Mouse (Mus musculus): ENCODE measurements around the gene Gm9945. TPM values are rescaled to one million over a fixed set of nuclear protein-coding genes. Genes with fewer than 3 reads are reported as not detected.

The Gm9945 gene
- polyA plus RNA-seq, 1 experiment from 2014 or later: not detected

- H3K4me3 ChIP-seq: no peak overlapping the region
- H3K36me3 ChIP-seq: no peaks in the 10 kb centered on the region
- no peak for ATAC-seq (ENCODE audit: low read depth)
- H3K27me3 ChIP-seq: 0 out of 2 replicates have a peak, but pooled peaks cover 5% of the 10 kb centered on the region
- H3K4me1 ChIP-seq (replicated peaks): no peaks in the 10 kb centered on the region
- no peak overlapping the region for H3K9ac ChIP-seq
- H3K4me2 ChIP-seq: no peak overlapping the region
- no peaks in the 10 kb centered on the region for H3K9me3 ChIP-seq
- 87% methylated on average over 1 of the region's 1 CpGs for WGBS
- no peak overlapping the region for H3K27ac ChIP-seq (replicated peaks)
Observed at GRCm38 (mm10) chr11:53448529-53448928, 31.4 kb upstream of the Gm9945 start.

- H3K27me3 ChIP-seq: peaks cover 12% of the 10 kb centered on the region
- no peak overlapping the region for H3K4me2 ChIP-seq
- no peak overlapping the region for H3K9ac ChIP-seq
- H3K4me3 ChIP-seq: no peak overlapping the region
- H3K27ac ChIP-seq (replicated peaks): no peak overlapping the region
- WGBS: 66% methylated on average over 15 of the region's 15 CpGs
- no peaks in the 10 kb centered on the region for H3K36me3 ChIP-seq
- no peaks in the 10 kb centered on the region for H3K4me1 ChIP-seq (replicated peaks)
- ATAC-seq (ENCODE audit: low read depth): no peak
- H3K9me3 ChIP-seq: no peaks in the 10 kb centered on the region
Observed at GRCm38 (mm10) chr11:53450070-53450705, 29.8 kb upstream of the Gm9945 start.

GRCm38 (mm10) chr11:53451361-53451760 lies 28.6 kb upstream of the Gm9945 start:
- WGBS: 75% methylated on average over 2 of the region's 2 CpGs
- Histone ChIP-seq H3K9me3 (no peaks in the 10 kb centered on the region), H3K4me3 (no peak overlapping the region), H3K4me2 (no peak overlapping the region), H3K36me3 (no peaks in the 10 kb centered on the region), H3K9ac (no peak overlapping the region), H3K27me3 (peaks cover 24% of the 10 kb centered on the region), H3K4me1 (replicated peaks) (no peaks in the 10 kb centered on the region), H3K27ac (replicated peaks) (no peak overlapping the region)
- no peak for ATAC-seq (ENCODE audit: low read depth)

GRCm38 (mm10) chr11:53452396-53452795 lies 27.6 kb upstream of the Gm9945 start:
- Histone ChIP-seq H3K4me3 (no peak overlapping the region), H3K27ac (replicated peaks) (no peak overlapping the region), H3K4me1 (replicated peaks) (peaks cover 9% of the 10 kb centered on the region), H3K9me3 (no peaks in the 10 kb centered on the region), H3K4me2 (no peak overlapping the region), H3K27me3 (peaks cover 34% of the 10 kb centered on the region), H3K9ac (no peak overlapping the region), H3K36me3 (no peaks in the 10 kb centered on the region)
- ATAC-seq (ENCODE audit: low read depth): no peak
- WGBS: 95% methylated on average over 9 of the region's 9 CpGs

GRCm38 (mm10) chr11:53453031-53453430 lies 26.9 kb upstream of the Gm9945 start:
- Histone ChIP-seq H3K27ac (replicated peaks) (no peak overlapping the region), H3K9me3 (no peaks in the 10 kb centered on the region), H3K4me3 (no peak overlapping the region)

GRCm38 (mm10) chr11:53456474-53457371 lies 23.2 kb upstream of the Gm9945 start, which contains the start of the genes Gm10447 and Shroom1:
Gene Gm10447, minus strand, starts transcription at chr11:53457110.
Gene Shroom1, plus strand, starts transcription at chr11:53457205.
- peaks cover 78% of the 10 kb centered on the region for H3K27me3 ChIP-seq
- peak within 1 kb of the TSS; percentile 37 for H3K4me3 ChIP-seq
- 4% methylated on average over 42 of the region's 42 CpGs for WGBS
- ATAC-seq (ENCODE audit: low read depth): peak; percentile 61
- peak within 1 kb of the TSS; percentile 68 for H3K9ac ChIP-seq
- H3K27ac ChIP-seq (replicated peaks): no peak within 1 kb of the TSS
- H3K9me3 ChIP-seq: no peaks in the 10 kb centered on the region
- H3K4me2 ChIP-seq: peak within 1 kb of the TSS; percentile 65
- H3K4me1 ChIP-seq (replicated peaks): peaks cover 10% of the 10 kb centered on the region
- no peaks in the 10 kb centered on the region for H3K36me3 ChIP-seq

More at GRCm38 (mm10) chr11:53453031-53453430, 26.9 kb upstream of the Gm9945 start:
- Histone ChIP-seq H3K4me2 (no peak overlapping the region), H3K36me3 (no peaks in the 10 kb centered on the region), H3K9ac (no peak overlapping the region), H3K4me1 (replicated peaks) (peaks cover 10% of the 10 kb centered on the region), H3K27me3 (peaks cover 41% of the 10 kb centered on the region)
- ATAC-seq (ENCODE audit: low read depth): no peak
- 87% methylated on average over 5 of the region's 5 CpGs for WGBS

GRCm38 (mm10) chr11:53457372-53457954 lies 22.5 kb upstream of the Gm9945 start:
- Histone ChIP-seq H3K4me1 (replicated peaks) (peaks cover 10% of the 10 kb centered on the region), H3K4me2 (peak overlapping the region; percentile 65), H3K27ac (replicated peaks) (no peak overlapping the region), H3K4me3 (peak overlapping the region; percentile 37), H3K36me3 (no peaks in the 10 kb centered on the region), H3K9ac (peak overlapping the region; percentile 68), H3K9me3 (no peaks in the 10 kb centered on the region), H3K27me3 (peaks cover 83% of the 10 kb centered on the region)
- 0 out of 2 replicates have a peak, but pooled peaks have one; percentile 13 for ATAC-seq (ENCODE audit: low read depth)
- 5% methylated on average over 29 of the region's 29 CpGs for WGBS

GRCm38 (mm10) chr11:53458996-53459395 lies 21.0 kb upstream of the Gm9945 start:
- H3K9me3 ChIP-seq: no peaks in the 10 kb centered on the region
- H3K9ac ChIP-seq: no peak overlapping the region
- H3K4me1 ChIP-seq (replicated peaks): peaks cover 20% of the 10 kb centered on the region
- no peak overlapping the region for H3K4me3 ChIP-seq
- WGBS: 66% methylated on average over 3 of the region's 3 CpGs
- no peaks in the 10 kb centered on the region for H3K36me3 ChIP-seq
- ATAC-seq (ENCODE audit: low read depth): no peak
- H3K27ac ChIP-seq (replicated peaks): no peak overlapping the region
- peaks cover 96% of the 10 kb centered on the region for H3K27me3 ChIP-seq
- H3K4me2 ChIP-seq: no peak overlapping the region

- H3K4me2 ChIP-seq: no peak overlapping the region
- no peak for ATAC-seq (ENCODE audit: low read depth)
- peaks cover 22% of the 10 kb centered on the region for H3K4me1 ChIP-seq (replicated peaks)
- no peak overlapping the region for H3K4me3 ChIP-seq
- 0 out of 2 replicates have a peak, but pooled peaks cover 4% of the 10 kb centered on the region for H3K9me3 ChIP-seq
- H3K9ac ChIP-seq: no peak overlapping the region
- H3K27me3 ChIP-seq: peaks cover 100% of the 10 kb centered on the region
- WGBS: 85% methylated on average over 3 of the region's 3 CpGs
- H3K36me3 ChIP-seq: no peaks in the 10 kb centered on the region
- no peak overlapping the region for H3K27ac ChIP-seq (replicated peaks)
Observed at GRCm38 (mm10) chr11:53460192-53460591, 19.8 kb upstream of the Gm9945 start.

- Histone ChIP-seq H3K9ac (no peak overlapping the region), H3K9me3 (0 out of 2 replicates have a peak, but pooled peaks cover 4% of the 10 kb centered on the region), H3K4me1 (replicated peaks) (peaks cover 24% of the 10 kb centered on the region), H3K4me2 (no peak overlapping the region), H3K27me3 (peaks cover 99% of the 10 kb centered on the region), H3K36me3 (no peaks in the 10 kb centered on the region), H3K27ac (replicated peaks) (no peak overlapping the region), H3K4me3 (no peak overlapping the region)
- no peak for ATAC-seq (ENCODE audit: low read depth)
- 24% methylated on average over 5 of the region's 5 CpGs for WGBS
Observed at GRCm38 (mm10) chr11:53461727-53462126, 18.2 kb upstream of the Gm9945 start.

- Histone ChIP-seq H3K27me3 (peaks cover 96% of the 10 kb centered on the region), H3K4me3 (peak overlapping the region; percentile 43), H3K9me3 (0 out of 2 replicates have a peak, but pooled peaks cover 4% of the 10 kb centered on the region), H3K4me1 (replicated peaks) (peaks cover 16% of the 10 kb centered on the region), H3K27ac (replicated peaks) (no peak overlapping the region), H3K9ac (peak overlapping the region; percentile 55), H3K4me2 (peak overlapping the region; percentile 80), H3K36me3 (no peaks in the 10 kb centered on the region)
- peak; percentile 6; the same call in 1 of the 2 replicates for ATAC-seq (ENCODE audit: low read depth)
- WGBS: 8% methylated on average over 55 of the region's 55 CpGs
Observed at GRCm38 (mm10) chr11:53463551-53464424, 16.2 kb upstream of the Gm9945 start.

Data from neural tube, embryonic 13.5 days (tissue).